Mouse (Mus musculus) testis, adult 2 months (tissue): ENCODE measurements at regions not wholly inside any gene's neighbourhood (a gene's known extent, or its start where the extent isn't known, plus 50 kb on each side); places are given as distances from the start of the nearest gene placed in this dataset.

Source experiments
- CTCF ChIP-seq: fragments of 200-500 bp; IDR thresholded peaks from 2 replicates; pipeline ENCODE4 v1.5.1; 2012; ENCODE audit warnings: low read depth, mild to moderate bottlenecking, inconsistent platforms, low read length, moderate library complexity; ENCODE audit not compliant: control insufficient read depth, insufficient read depth, insufficient replicate concordance
- POLR2A ChIP-seq: fragments of 200-500 bp; IDR thresholded peaks from 2 replicates; pipeline ENCODE4 v1.6.1; 2012; ENCODE audit warnings: low read depth, mild to moderate bottlenecking, inconsistent platforms, low read length, moderate library complexity; ENCODE audit not compliant: control insufficient read depth

- no peak for TF ChIP-seq CTCF
- TF ChIP-seq POLR2A: no peak
Measured at GRCm38 (mm10) chr17:83990421-83991365, 142.9 kb upstream of the Haao start.
